In the genomic region with DNA sequence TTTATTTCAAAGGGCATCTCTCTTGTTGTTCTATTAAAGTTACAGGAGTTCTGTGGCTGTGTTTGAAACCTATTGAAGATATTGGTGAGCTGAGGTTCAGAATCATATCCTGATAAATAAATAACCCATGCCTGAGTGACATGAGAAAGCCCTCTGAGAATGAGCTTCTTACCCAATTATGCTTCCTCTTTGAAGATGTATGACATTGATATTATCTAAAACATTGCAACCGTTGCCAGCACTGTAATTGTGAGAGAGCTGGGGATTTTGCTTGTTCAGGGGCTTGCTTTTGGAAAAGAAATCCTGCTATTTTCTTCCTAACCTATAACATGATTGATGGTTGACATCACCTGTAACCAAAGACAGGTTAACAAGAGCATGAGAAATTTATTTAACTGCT, we compare ENCODE assay signal across 27 mouse cellular contexts.
A peak's percentile ranks its signal among the peaks of the same experiment; 100 is the strongest.
DNase-seq lines count a peak whose midpoint lies in the region; ATAC-seq and TF ChIP-seq lines count a peak whose summit lies in the region.
"Had no signal": no experiment of that assay in that cellular context is flagged by ENCODE, and none has a peak within 500 bp of the region (broad histone marks: within the 10 kb centered on the region; RNA-seq: fewer than 3 reads in every experiment).

No protein-coding gene starts in this region.

- H3K9me3 ChIP-seq in G1E (replicated peaks) = no peaks in the 10 kb centered on the region
- no peaks in the 10 kb centered on the region for H3K9me3 ChIP-seq in midbrain, embryonic 14.5 days (ENCODE audit: control insufficient read depth, low read length)
- H3K9me3 ChIP-seq in heart, embryonic 11.5 days (replicated peaks; ENCODE audit: control insufficient read depth, low read length) = no peaks in the 10 kb centered on the region
- H3K9me3 ChIP-seq: embryonic facial prominence, embryonic 10.5 days; embryonic facial prominence, embryonic 13.5 days; forebrain, embryonic 10.5 days; heart, embryonic 10.5 days; hindbrain, embryonic 12.5 days; hindbrain, embryonic 15.5 days had no signal

- DNase-seq in G1E (ENCODE audit: low spot score) = no peak
- peak; percentile 0 for DNase-seq in naive thymus-derived CD4-positive, alpha-beta T cell, adult 2 months (ENCODE audit: low read depth)
- DNase-seq in heart, adult 18-20 months = no peak
- no peak for DNase-seq in midbrain, embryonic 14.5 days
- DNase-seq: adrenal gland, postnatal 10 days; adrenal gland, postnatal 36 days; cerebellum, adult 11 months; cerebellum, adult 2 months; cerebellum, adult 9-11 months; cerebellum, postnatal 25 days; embryo, embryonic 11 days; forebrain, postnatal 0 days; gastrocnemius, adult 2 months; gastrocnemius, postnatal 14 days; heart, adult 2 months had no signal

- H3K4me1 ChIP-seq in G1E (ENCODE audit: insufficient read depth, low read depth, low read length) = no peaks in the 10 kb centered on the region
- H3K4me1 ChIP-seq in midbrain, embryonic 14.5 days (ENCODE audit: control insufficient read depth, insufficient read depth, low read length) = no peaks in the 10 kb centered on the region
- H3K4me1 ChIP-seq in heart, embryonic 11.5 days (ENCODE audit: control insufficient read depth, insufficient read depth, low read length) = no peaks in the 10 kb centered on the region
- H3K4me1 ChIP-seq: embryonic facial prominence, embryonic 10.5 days; embryonic facial prominence, embryonic 13.5 days; forebrain, embryonic 10.5 days; heart, embryonic 10.5 days; hindbrain, embryonic 12.5 days; hindbrain, embryonic 15.5 days had no signal

- H3K4me3 ChIP-seq in G1E (ENCODE audit: low read depth, low read length) = no peak overlapping the region
- H3K4me3 ChIP-seq in midbrain, embryonic 14.5 days (replicated peaks; ENCODE audit: low read depth, low read length) = no peak overlapping the region
- H3K4me3 ChIP-seq in heart, embryonic 11.5 days (ENCODE audit: low read depth, low read length) = no peak overlapping the region
- H3K4me3 ChIP-seq: embryonic facial prominence, embryonic 10.5 days; embryonic facial prominence, embryonic 13.5 days; forebrain, embryonic 10.5 days; gastrocnemius, adult 2 months; heart, adult 2 months; heart, embryonic 10.5 days; hindbrain, embryonic 12.5 days; hindbrain, embryonic 15.5 days had no signal

- no peak overlapping the region for H3K27ac ChIP-seq in midbrain, embryonic 14.5 days (replicated peaks; ENCODE audit: low read depth, low read length)
- H3K27ac ChIP-seq in heart, embryonic 11.5 days (ENCODE audit: low read depth, low read length) = no peak overlapping the region
- H3K27ac ChIP-seq: embryonic facial prominence, embryonic 10.5 days; embryonic facial prominence, embryonic 13.5 days; forebrain, embryonic 10.5 days; gastrocnemius, adult 2 months; heart, adult 2 months; heart, embryonic 10.5 days; hindbrain, embryonic 12.5 days; hindbrain, embryonic 15.5 days had no signal

- no peak overlapping the region for H3K9ac ChIP-seq in midbrain, embryonic 14.5 days (replicated peaks; ENCODE audit: low read length)
- H3K9ac ChIP-seq in heart, embryonic 11.5 days (ENCODE audit: low read depth, low read length) = no peak overlapping the region
- H3K9ac ChIP-seq: embryonic facial prominence, embryonic 13.5 days; forebrain, postnatal 0 days; hindbrain, embryonic 12.5 days; hindbrain, embryonic 15.5 days had no signal

- WGBS in midbrain, embryonic 14.5 days = 50% methylated on average over 1 of the region's 1 CpGs
- 75% methylated on average over 1 of the region's 1 CpGs for WGBS in heart, embryonic 11.5 days (ENCODE audit: insufficient replicate concordance)

- ATAC-seq in G1E (ENCODE audit: extremely low read depth, insufficient number of reproducible peaks, low FRiP score, poor library complexity, severe bottlenecking) = peak; percentile 34; the same call in 1 of the 2 replicates
- ATAC-seq in common myeloid progenitor, adult 5-6 weeks (replicated peaks; ENCODE audit: low read depth, poor library complexity, severe bottlenecking) = 0 out of 2 replicates have a peak, but pooled peaks have one; percentile 36
- ATAC-seq in midbrain, embryonic 14.5 days (ENCODE audit: low FRiP score, low TSS enrichment) = no peak
- ATAC-seq in heart, embryonic 11.5 days (replicated peaks; ENCODE audit: insufficient number of reproducible peaks, low FRiP score, low TSS enrichment) = no peak
- ATAC-seq: activated CD4-positive, CD25-positive, alpha-beta regulatory T cell, adult 4 months; forebrain, embryonic 14.5 days; forebrain, postnatal 0 days; intestine, postnatal 0 days had no signal

- H3K4me2 ChIP-seq in midbrain, embryonic 14.5 days (ENCODE audit: low read length) = no peak overlapping the region
- H3K4me2 ChIP-seq in heart, embryonic 11.5 days = no peak overlapping the region
- H3K4me2 ChIP-seq: embryonic facial prominence, embryonic 13.5 days; hindbrain, embryonic 12.5 days; hindbrain, embryonic 15.5 days had no signal

- H3K27me3 ChIP-seq in G1E (ENCODE audit: insufficient read depth, low read length) = no peaks in the 10 kb centered on the region
- H3K27me3 ChIP-seq in midbrain, embryonic 14.5 days (ENCODE audit: control insufficient read depth, insufficient read depth, low read length) = no peaks in the 10 kb centered on the region
- H3K27me3 ChIP-seq in heart, embryonic 11.5 days (ENCODE audit: control insufficient read depth, insufficient read depth, low read length) = no peaks in the 10 kb centered on the region
- H3K27me3 ChIP-seq: CH12.LX; embryonic facial prominence, embryonic 13.5 days; hindbrain, embryonic 12.5 days; hindbrain, embryonic 15.5 days had no signal

- H3K36me3 ChIP-seq in G1E (replicated peaks) = no peaks in the 10 kb centered on the region
- H3K36me3 ChIP-seq in midbrain, embryonic 14.5 days (ENCODE audit: control insufficient read depth, insufficient read depth, low read length) = no peaks in the 10 kb centered on the region
- H3K36me3 ChIP-seq in heart, embryonic 11.5 days (ENCODE audit: control insufficient read depth, insufficient read depth, low read length) = no peaks in the 10 kb centered on the region
- H3K36me3 ChIP-seq: embryonic facial prominence, embryonic 10.5 days; embryonic facial prominence, embryonic 13.5 days; forebrain, embryonic 10.5 days; heart, embryonic 10.5 days; hindbrain, embryonic 12.5 days; hindbrain, embryonic 15.5 days had no signal

- TF ChIP-seq CTCF in G1E (IDR thresholded peaks at IDR 0.05; ENCODE audit: low read depth, low read length) = no peak

Comparison
In these comparisons a context has a peak if more than half of its experiments do, and no peak if none do; other contexts are left out.
1. ATAC-seq: peak in G1E (single experiment) and common myeloid progenitor, adult 5-6 weeks (single experiment); none in midbrain, embryonic 14.5 days (single experiment) and heart, embryonic 11.5 days (single experiment).